ENCODE assay signal across 8 mouse cellular contexts in genomic region chr13:21911147-21911546, GRCm38 (mm10). TPM values are rescaled to one million over a fixed set of nuclear protein-coding genes. Genes with fewer than 3 reads are reported as not detected.
DNase-seq lines count a peak whose midpoint lies in the region; ATAC-seq lines count a peak whose summit lies in the region.

No protein-coding gene starts in this region.

- ATAC-seq in erythroblast, adult 5-6 weeks (replicated peaks; ENCODE audit: low FRiP score, poor library complexity, severe bottlenecking), result no peak
- ATAC-seq in liver, embryonic 15.5 days (ENCODE audit: insufficient read depth), result no peak; the same call in 1 of the 2 replicates

- peak overlapping the region; percentile 60 for H3K4me3 ChIP-seq in erythroblast, embryonic 14.5 days (replicated peaks)
- H3K4me3 ChIP-seq in liver, embryonic 15.5 days (replicated peaks), result peak overlapping the region; percentile 48

- H3K9me3 ChIP-seq in erythroblast, embryonic 14.5 days (ENCODE audit: control insufficient read depth, low read length), result no peaks in the 10 kb centered on the region
- no peaks in the 10 kb centered on the region for H3K9me3 ChIP-seq in liver, embryonic 15.5 days (replicated peaks)

- H3K4me2 ChIP-seq in liver, embryonic 15.5 days, result peak overlapping the region; percentile 62

- H3K4me1 ChIP-seq in erythroblast, embryonic 14.5 days (ENCODE audit: control insufficient read depth), result peaks cover 59% of the 10 kb centered on the region
- peaks cover 55% of the 10 kb centered on the region for H3K4me1 ChIP-seq in liver, embryonic 15.5 days (replicated peaks)

- H3K36me3 ChIP-seq in erythroblast, embryonic 14.5 days (ENCODE audit: control insufficient read depth), result no peaks in the 10 kb centered on the region
- no peaks in the 10 kb centered on the region for H3K36me3 ChIP-seq in liver, embryonic 15.5 days (replicated peaks)

- DNase-seq in spleen, postnatal 10 days (ENCODE audit: low spot score in 2 of 2), result peak; percentile 26 to 62
- no peak for DNase-seq in spleen, adult 18-20 months
- DNase-seq in forelimb bud, embryonic 11.5 days (ENCODE audit: low read depth, low spot score), result peak; percentile 78
- no peak for DNase-seq in natural killer cell, adult 2 months (ENCODE audit: low spot score in 2 of 2)
- no peak for DNase-seq in layer of hippocampus, adult 9-11 months

- 2% methylated on average over 17 of the region's 17 CpGs for WGBS in liver, embryonic 15.5 days (ENCODE audit: insufficient replicate concordance)

- no peak overlapping the region for H3K27ac ChIP-seq in liver, embryonic 15.5 days (replicated peaks)

- peaks cover 15% of the 10 kb centered on the region for H3K27me3 ChIP-seq in erythroblast, embryonic 14.5 days (ENCODE audit: control insufficient read depth)
- H3K27me3 ChIP-seq in liver, embryonic 15.5 days, result peaks cover 10% of the 10 kb centered on the region

- peak overlapping the region; percentile 40 for H3K9ac ChIP-seq in liver, embryonic 15.5 days

RNA-seq across cellular contexts. Expression of gene Zfp184, which starts 33.7 kb away (rescaled TPM):
- polyA plus RNA-seq in erythroblast, embryonic 14.5 days (2012), result not detected in 2 replicates
- total RNA-seq in erythroblast, adult 5-6 weeks (2015; ENCODE audit: low replicate concordance), result 0.19 and 2.9 TPM in 2 replicates
- total RNA-seq in erythroblast, adult 5-6 weeks (2017; ENCODE audit: low replicate concordance), result 0.34 and 2.5 TPM in 2 replicates
- 0.59 and 0.71 TPM in 2 replicates for polyA plus RNA-seq in liver, embryonic 15.5 days (2015; fragmentation: Nextera tagmentation; extraction: Ambion mirVana)

Comparison
In these comparisons a context has a peak if more than half of its experiments do, and no peak if none do; other contexts are left out.
1. DNase-seq: peak in spleen, postnatal 10 days (2 of 2) and forelimb bud, embryonic 11.5 days (single experiment); none in spleen, adult 18-20 months (0 of 2), natural killer cell, adult 2 months (0 of 2) and layer of hippocampus, adult 9-11 months (single experiment).